Mouse (Mus musculus): ENCODE data around the gene Mnat1. TPM values are rescaled to one million over a fixed set of nuclear protein-coding genes. Genes with fewer than 3 reads are reported as not detected.

Mnat1 gene
- polyA plus RNA-seq (2014; fragmentation: Illumina TruSeq; extraction: RNeasy Lipid Tissue Mini Kit (QIAGEN cat#74804); ENCODE audit: low replicate concordance), result 6.4 TPM

GRCm38 (mm10) chr12:73123093-73124041 is at the start of gene Mnat1:
Gene Mnat1, plus strand, starts transcription at chr12:73123717.

DNA sequence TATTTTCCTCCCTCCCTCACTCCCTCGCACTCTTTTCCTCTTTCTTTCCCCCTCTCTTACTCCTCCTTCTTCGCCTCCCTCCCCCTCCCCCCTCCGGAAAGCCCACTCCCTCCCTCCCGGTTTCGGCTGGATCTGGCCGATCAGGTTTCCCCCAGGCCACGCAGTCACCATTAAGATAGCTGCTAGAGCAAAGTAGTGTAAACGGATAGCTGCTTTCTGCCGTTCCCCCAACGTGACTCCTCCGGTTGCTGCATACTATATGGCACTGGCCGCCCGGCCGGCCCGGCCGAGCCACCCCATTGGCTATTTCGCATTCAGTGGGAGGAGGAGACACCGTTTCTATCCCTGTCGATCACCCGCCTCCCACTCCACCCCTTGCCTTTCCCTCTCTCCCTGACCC is 10.3 kb upstream of the Mnat1 start, which contains the start of gene Six4:
TSS of gene Six4 (minus strand) at position 261 of the 400 bp plus-strand sequence.

DNA sequence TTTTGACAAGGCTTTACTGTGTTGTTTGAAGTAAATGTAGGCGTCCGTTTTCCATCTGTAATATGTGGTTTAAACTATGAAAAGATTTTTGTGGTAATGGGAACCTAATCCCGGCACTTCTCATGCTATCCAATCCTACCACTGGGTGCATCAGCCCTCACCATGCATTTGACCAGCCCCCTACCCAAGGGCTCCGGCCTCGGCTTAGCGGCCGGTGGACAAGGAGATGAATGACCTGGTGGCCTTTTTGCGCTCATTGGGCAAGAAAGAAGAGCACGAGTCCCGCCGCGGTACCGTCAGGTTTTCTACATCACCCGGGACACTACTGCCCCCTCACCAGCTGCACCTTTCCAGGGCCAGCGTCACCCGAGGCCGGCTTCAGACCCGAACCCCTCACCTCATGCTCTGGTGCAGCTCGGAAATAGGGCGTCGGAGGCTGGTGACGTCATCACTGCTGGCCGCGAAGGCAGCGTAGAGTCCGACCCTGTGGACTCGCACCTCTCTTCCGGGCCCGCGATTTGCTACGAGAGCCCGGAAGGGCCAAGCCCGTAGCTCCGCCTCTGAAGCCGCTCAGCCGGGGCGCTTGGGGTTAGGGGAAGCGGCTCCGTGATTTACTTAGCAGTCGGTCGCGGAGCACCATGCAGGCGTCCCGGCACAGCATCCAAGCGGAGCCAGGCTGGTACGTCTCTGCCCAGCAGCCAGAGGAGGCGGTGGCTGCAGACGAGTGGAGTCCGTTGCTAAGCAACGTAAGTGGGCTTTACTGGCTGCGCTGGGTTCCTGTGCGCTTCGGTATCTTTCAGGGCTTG is 163.0 kb downstream of the Mnat1 start, which contains the start of the genes Trmt5 and Slc38a6:
TSS of gene Trmt5 (minus strand) at position 424 of the 806 bp plus-strand sequence.
TSS of gene Slc38a6 (plus strand) at position 493 of the 806 bp plus-strand sequence.

Other genes with a start within 250 kb of the Mnat1 start
- gene Six6, start 183.8 kb upstream of the Mnat1 start, polyA plus RNA-seq (2014; fragmentation: Illumina TruSeq; extraction: RNeasy Lipid Tissue Mini Kit (QIAGEN cat#74804); ENCODE audit: low replicate concordance), result not detected
- 0.33 TPM for gene 4930447C04Rik, start 182.9 kb upstream of the Mnat1 start, polyA plus RNA-seq (2014; fragmentation: Illumina TruSeq; extraction: RNeasy Lipid Tissue Mini Kit (QIAGEN cat#74804); ENCODE audit: low replicate concordance)
- not detected for gene Six1, start 69.8 kb upstream of the Mnat1 start, polyA plus RNA-seq (2014; fragmentation: Illumina TruSeq; extraction: RNeasy Lipid Tissue Mini Kit (QIAGEN cat#74804); ENCODE audit: low replicate concordance)
- 0.19 TPM for gene Six4, start 10.3 kb upstream of the Mnat1 start, polyA plus RNA-seq (2014; fragmentation: Illumina TruSeq; extraction: RNeasy Lipid Tissue Mini Kit (QIAGEN cat#74804); ENCODE audit: low replicate concordance)
- gene Trmt5, start 163.0 kb downstream of the Mnat1 start, polyA plus RNA-seq (2014; fragmentation: Illumina TruSeq; extraction: RNeasy Lipid Tissue Mini Kit (QIAGEN cat#74804); ENCODE audit: low replicate concordance), result 20.6 TPM
- gene Slc38a6, start 163.1 kb downstream of the Mnat1 start, polyA plus RNA-seq (2014; fragmentation: Illumina TruSeq; extraction: RNeasy Lipid Tissue Mini Kit (QIAGEN cat#74804); ENCODE audit: low replicate concordance), result 13.7 TPM